Mouse (Mus musculus) cortical plate, adult 2 months (tissue): ENCODE results near the gene 3830406C13Rik.

ENCODE experiments used
- CTCF ChIP-seq: fragments of 200-500 bp; IDR thresholded peaks from 2 replicates; pipeline ENCODE4 v1.5.1; 2011; ENCODE audit warnings: mild to moderate bottlenecking, control low read depth, low read length; ENCODE audit not compliant: insufficient read depth; ENCODE audit errors: extremely low read depth
- POLR2A ChIP-seq: fragments of 200-500 bp; IDR thresholded peaks from 2 replicates; pipeline ENCODE4 v1.6.1; 2011; ENCODE audit warnings: mild to moderate bottlenecking, low read length, control low read depth; ENCODE audit not compliant: insufficient read depth; ENCODE audit errors: extremely low read depth

GRCm38 (mm10) chr14:12296391-12296790, 12.4 kb downstream of the 3830406C13Rik start:
- no peak for TF ChIP-seq POLR2A
- TF ChIP-seq CTCF = no peak
